Mouse (Mus musculus) spleen, adult 12 weeks (tissue): ENCODE measurements around the gene Macrod1.

ENCODE experiments used
- DNase-seq: peaks from one replicate; pipeline ENCODE4 v3.0.0; 2022; ENCODE audit warnings: low spot score

The Macrod1 gene

DNA sequence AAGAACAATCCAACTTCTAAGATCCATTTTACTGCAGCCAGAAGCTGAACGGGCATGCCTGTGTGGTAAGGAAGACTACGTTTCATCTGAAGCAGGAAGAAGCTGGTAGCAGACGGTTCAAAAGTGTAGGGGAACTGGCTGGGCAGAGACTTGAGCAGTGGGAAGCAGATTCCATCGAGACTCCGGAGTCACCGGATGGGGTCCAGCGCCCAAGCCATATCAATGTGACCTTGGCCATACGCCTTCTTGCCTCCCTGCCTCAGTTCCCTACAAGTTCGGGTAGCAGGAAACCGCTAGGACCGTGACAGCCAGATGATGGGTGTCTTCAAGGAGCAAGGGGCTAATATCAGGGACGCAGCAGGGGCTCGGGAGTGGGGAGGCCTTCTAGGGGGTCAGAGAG is 183.7 kb downstream of the Macrod1 start:
- DNase-seq = peak; percentile 31

DNA sequence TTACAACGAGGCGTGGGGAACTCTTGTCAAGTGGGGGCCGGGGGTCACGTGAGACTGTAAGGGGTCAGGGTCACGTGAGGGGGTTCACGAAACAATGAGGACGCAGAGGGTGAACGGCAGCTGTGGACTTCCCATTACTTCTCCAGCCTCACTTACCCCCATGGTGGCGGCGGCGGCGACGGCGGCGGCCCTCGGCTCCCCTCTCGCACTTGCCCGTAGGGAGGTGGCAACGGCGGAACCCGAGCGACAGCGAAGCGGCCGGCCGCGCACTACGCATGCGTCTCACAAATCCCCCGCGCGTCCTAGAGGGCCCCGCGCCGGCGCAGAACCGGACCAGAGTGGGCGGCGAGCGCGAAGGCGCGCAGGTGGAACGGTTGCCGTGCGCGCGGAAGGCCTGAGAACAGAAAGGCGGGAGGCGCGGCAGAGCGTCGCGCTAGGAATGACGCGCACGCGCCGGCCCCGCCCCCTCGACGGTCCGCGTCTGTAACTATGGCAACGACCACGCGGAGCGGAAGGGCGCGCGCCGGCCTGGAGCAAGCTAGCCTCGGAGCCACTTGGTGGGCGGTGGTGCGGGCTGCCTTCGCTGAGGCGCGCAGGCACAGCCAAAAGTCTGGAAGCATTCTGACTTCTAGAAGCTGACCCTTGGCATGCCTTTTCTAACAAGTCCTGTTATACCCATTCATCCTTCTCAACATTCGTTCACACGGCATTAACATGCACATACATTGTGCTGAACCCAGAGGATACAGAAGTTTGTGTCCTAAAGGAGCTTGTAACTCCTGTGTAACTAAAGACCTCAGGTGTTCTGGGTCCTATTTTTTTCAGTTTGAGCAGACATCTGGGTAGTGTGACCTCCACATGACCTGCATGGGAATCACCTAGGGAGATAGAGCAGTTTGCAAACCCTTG is 184.4 kb downstream of the Macrod1 start, which contains the start of gene Naa40:
Gene Naa40 (minus strand): TSS at position 402 of the 909 bp plus-strand sequence.
- DNase-seq = peak; percentile 88

DNA sequence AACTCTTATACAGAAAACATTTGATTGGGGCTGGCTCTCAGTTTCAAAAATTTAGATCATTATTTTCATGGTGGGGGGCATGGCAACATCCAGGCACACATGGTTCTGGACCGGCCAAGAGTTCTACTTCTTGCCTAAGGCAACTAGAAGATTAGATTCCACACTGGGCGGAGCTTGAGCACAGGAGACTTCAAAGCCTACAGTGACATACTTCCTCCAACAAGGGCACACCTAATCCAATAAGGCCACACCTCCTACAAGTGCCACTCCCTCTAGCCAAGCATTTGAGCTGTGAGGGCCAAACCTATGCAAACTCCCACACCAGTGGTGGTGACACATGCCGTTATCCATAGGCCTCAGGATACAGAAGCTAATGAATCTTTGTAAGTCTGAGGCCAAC is 189.4 kb downstream of the Macrod1 start:
- no peak for DNase-seq
